Mouse (Mus musculus) embryonic fibroblast, embryonic 13.5 days (primary cell): Measurements from ENCODE around the gene Gnat1. TPM values are rescaled to one million over a fixed set of nuclear protein-coding genes. Genes with fewer than 3 reads are reported as not detected.
A peak's percentile ranks its signal among the peaks of the same experiment; 100 is the strongest.

ENCODE experiments used
- H3K27ac ChIP-seq: 2 replicates; pipeline ENCODE4 v1.5.1; 2012; ENCODE audit warnings: low read length, control low read depth, inconsistent platforms; ENCODE audit not compliant: insufficient read depth
- H3K4me1 ChIP-seq: 2 replicates; pipeline ENCODE4 v1.6.1; 2011; ENCODE audit warnings: low read length; ENCODE audit not compliant: control insufficient read depth, insufficient read depth
- H3K4me3 ChIP-seq: 2 replicates; pipeline ENCODE4 v1.5.1; 2011; ENCODE audit warnings: mild to moderate bottlenecking, control low read depth, low read length; ENCODE audit not compliant: insufficient read depth
- CTCF ChIP-seq: IDR thresholded peaks from 2 replicates; pipeline ENCODE4 v1.5.1; 2011; ENCODE audit warnings: mild to moderate bottlenecking, control low read depth, low read length, moderate library complexity, borderline replicate concordance; ENCODE audit not compliant: insufficient read depth
- POLR2A ChIP-seq: IDR thresholded peaks from 2 replicates; pipeline ENCODE4 v1.6.1; 2011; ENCODE audit warnings: low read depth, mild to moderate bottlenecking, control low read depth, low read length, moderate library complexity
- polyA plus RNA-seq: library from polyadenylated mRNA; stranded (reverse); fragments of >200 nt; gene quantifications from 2 replicates; pipeline ENCODE4 v1.2.4, GENCODE M21; 2011; ENCODE audit warnings: low read depth; ENCODE audit not compliant: missing spikeins, insufficient read length

Gnat1 gene
- polyA plus RNA-seq, 1 experiment = not detected

GRCm38 (mm10) chr9:107677091-107677784, 2.3 kb downstream of the Gnat1 start:
- H3K27ac ChIP-seq = no peak overlapping the region
- TF ChIP-seq CTCF (peak; percentile 73; the same call in 1 of the 2 replicates), POLR2A (no peak)
- H3K4me3 ChIP-seq = no peak overlapping the region

GRCm38 (mm10) chr9:107676302-107676701, 3.2 kb downstream of the Gnat1 start:
- H3K4me1 ChIP-seq = no peaks in the 10 kb centered on the region
- H3K4me3 ChIP-seq = no peak overlapping the region
- TF ChIP-seq CTCF (no peak), POLR2A (no peak)
- no peak overlapping the region for H3K27ac ChIP-seq

More at GRCm38 (mm10) chr9:107677091-107677784, 2.3 kb downstream of the Gnat1 start:
- no peaks in the 10 kb centered on the region for H3K4me1 ChIP-seq

DNA sequence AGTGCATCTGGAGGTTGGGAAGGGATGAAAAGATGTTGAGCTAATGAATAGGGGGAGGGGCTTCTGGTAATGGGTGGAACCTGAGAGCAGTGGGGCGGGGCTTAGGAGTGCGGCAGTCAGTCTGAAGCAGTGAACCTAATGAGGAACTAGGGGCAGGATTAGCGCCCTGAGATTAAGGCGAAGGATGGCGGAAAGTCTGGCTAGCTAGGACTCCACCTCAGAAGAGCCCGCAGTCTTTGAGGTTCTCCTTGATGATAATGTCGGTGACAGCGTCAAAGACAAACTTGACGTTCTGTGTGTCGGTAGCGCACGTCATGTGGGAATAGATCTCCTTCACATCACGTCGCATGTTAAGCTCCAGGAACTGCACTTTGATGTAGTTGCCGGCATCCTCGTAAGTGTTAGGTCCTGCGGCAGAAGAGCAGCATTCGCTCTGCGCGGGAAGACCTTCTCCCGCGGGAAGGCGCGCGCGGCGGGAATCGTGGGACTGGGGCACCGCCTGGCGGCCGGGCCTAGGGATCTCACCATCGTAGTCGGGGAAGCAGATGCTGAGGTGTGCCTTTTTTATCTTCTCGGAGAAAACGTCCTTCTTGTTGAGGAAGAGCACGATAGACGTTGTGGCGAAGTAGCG, 3.7 kb downstream of the Gnat1 start:
- Histone ChIP-seq H3K4me3 (no peak overlapping the region), H3K4me1 (no peaks in the 10 kb centered on the region), H3K27ac (no peak overlapping the region)
- peak; percentile 49; the same call in 1 of the 2 replicates for TF ChIP-seq CTCF
- no peak for TF ChIP-seq POLR2A

DNA sequence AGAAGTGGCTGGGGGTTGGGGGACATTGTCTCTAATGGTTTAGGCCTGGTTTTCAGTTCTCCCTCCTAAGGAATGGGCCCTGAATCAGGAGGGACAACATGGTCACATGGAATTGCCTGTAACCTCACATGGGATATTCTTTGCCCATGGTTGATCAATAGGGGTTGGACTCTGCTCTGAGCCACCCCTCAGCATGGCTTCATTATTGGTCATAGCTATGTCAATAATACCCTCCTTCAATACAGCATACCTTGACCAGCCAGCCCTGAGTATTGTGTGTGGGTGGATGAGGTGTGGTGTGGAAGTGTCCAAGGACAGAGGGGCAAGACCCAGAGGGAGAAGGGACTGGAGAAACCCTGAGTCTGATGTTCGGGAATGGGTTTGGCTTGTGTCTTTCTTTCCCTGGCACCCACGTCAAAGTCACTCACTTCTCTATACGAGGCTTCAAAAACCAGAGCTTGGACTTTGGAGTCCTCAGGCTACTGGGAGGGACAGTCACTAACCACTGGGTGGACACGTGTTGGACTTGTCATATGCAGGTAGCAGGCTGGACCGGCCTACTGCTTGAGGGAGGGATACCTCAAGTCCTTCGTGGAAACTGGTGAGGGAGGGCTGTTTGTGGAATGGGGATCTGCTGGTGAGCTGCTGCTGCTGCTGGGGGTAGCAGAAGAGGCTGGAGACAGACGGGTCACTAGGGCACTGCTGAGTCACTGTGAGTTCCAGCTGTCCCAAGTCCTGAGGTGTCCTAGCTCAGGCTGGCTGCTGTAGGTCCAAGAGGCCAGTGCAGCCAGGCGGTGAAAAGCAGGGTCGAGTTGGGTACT, 4.7 kb downstream of the Gnat1 start:
- no peak overlapping the region for H3K4me3 ChIP-seq
- H3K27ac ChIP-seq = no peak overlapping the region
- H3K4me1 ChIP-seq = no peaks in the 10 kb centered on the region
- TF ChIP-seq CTCF (no peak), POLR2A (no peak)

GRCm38 (mm10) chr9:107670259-107670658, 9.3 kb downstream of the Gnat1 start:
- Histone ChIP-seq H3K4me3 (no peak overlapping the region), H3K27ac (no peak overlapping the region), H3K4me1 (no peaks in the 10 kb centered on the region)
- no peak for TF ChIP-seq CTCF
- no peak for TF ChIP-seq POLR2A

GRCm38 (mm10) chr9:107669480-107669945, 10.0 kb downstream of the Gnat1 start, which contains the start of gene Slc38a3:
Gene Slc38a3, minus strand, starts transcription at chr9:107669530.
- Histone ChIP-seq H3K4me1 (no peaks in the 10 kb centered on the region), H3K27ac (no peak within 1 kb of the TSS), H3K4me3 (no peak within 1 kb of the TSS)
- TF ChIP-seq POLR2A = no peak
- no peak for TF ChIP-seq CTCF

- H3K4me1 ChIP-seq = no peaks in the 10 kb centered on the region
- H3K4me3 ChIP-seq = no peak overlapping the region
- H3K27ac ChIP-seq = no peak overlapping the region
- TF ChIP-seq POLR2A (no peak), CTCF (no peak)
These were observed 10.6 kb downstream of the Gnat1 start for GRCm38 (mm10) chr9:107668916-107669315.

GRCm38 (mm10) chr9:107668011-107668410, 11.5 kb downstream of the Gnat1 start:
- Histone ChIP-seq H3K4me3 (no peak overlapping the region), H3K27ac (no peak overlapping the region), H3K4me1 (no peaks in the 10 kb centered on the region)
- TF ChIP-seq POLR2A (no peak), CTCF (no peak)

GRCm38 (mm10) chr9:107667219-107667618, 12.3 kb downstream of the Gnat1 start:
- TF ChIP-seq POLR2A (peak; percentile 64), CTCF (no peak)
- Histone ChIP-seq H3K4me1 (no peaks in the 10 kb centered on the region), H3K27ac (no peak overlapping the region), H3K4me3 (peak overlapping the region; percentile 1; the same call in 1 of the 2 replicates)

- no peaks in the 10 kb centered on the region for H3K4me1 ChIP-seq
- H3K4me3 ChIP-seq = peak overlapping the region; percentile 1; the same call in 1 of the 2 replicates
- H3K27ac ChIP-seq = no peak overlapping the region
- TF ChIP-seq CTCF (no peak), POLR2A (no peak)
These were observed 12.7 kb downstream of the Gnat1 start for GRCm38 (mm10) chr9:107666751-107667205.
